Mouse (Mus musculus): Measurements from ENCODE around the gene Nup210l.

Gene Nup210l

GRCm38 (mm10) chr3:90255194-90255565, 151.2 kb downstream of the Nup210l start:
- no peak for DNase-seq (ENCODE audit: low spot score in 2 of 2)

GRCm38 (mm10) chr3:90255784-90256353, 151.9 kb downstream of the Nup210l start:
- DNase-seq (ENCODE audit: low spot score in 2 of 2) = no peak

- no peak for DNase-seq (ENCODE audit: low spot score in 2 of 2)
Observed at GRCm38 (mm10) chr3:90256731-90257530, 153.0 kb downstream of the Nup210l start.

- no peak for DNase-seq (ENCODE audit: low spot score in 2 of 2)
Observed at GRCm38 (mm10) chr3:90258521-90258920, 154.6 kb downstream of the Nup210l start.

All from spleen, postnatal 14 days (tissue).